Comparison of ENCODE assay signal across 24 mouse cellular contexts in the genomic region with DNA sequence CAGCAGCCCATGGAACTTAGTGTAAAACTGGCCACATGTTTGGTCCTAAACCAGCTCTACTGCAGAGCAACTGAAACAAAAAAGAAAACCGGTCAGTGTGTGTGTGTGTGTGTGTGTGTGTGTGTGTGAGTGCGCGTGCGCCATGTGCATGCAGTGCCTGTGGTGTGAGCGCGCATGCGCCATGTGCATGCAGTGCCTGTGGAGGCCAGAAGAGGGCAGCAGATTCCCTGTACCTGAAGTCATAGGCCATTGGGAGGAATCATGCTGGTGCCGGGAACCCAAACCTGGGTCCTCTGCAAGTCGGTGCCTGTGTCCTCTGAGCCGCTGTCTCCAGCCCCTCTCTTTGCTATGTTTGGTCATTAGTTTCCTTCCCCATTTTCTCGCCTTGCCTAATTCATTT.
DNase-seq lines count a peak whose midpoint lies in the region; ATAC-seq and TF ChIP-seq lines count a peak whose summit lies in the region.
"Had no signal": no experiment of that assay in that cellular context is flagged by ENCODE, and none has a peak within 500 bp of the region (broad histone marks: within the 10 kb centered on the region; RNA-seq: fewer than 3 reads in every experiment).

No protein-coding gene starts in this region.

- no peak overlapping the region for H3K4me2 ChIP-seq in midbrain, postnatal 0 days (ENCODE audit: low read depth, low read length, poor library complexity, severe bottlenecking)
- no peak overlapping the region for H3K4me2 ChIP-seq in midbrain, embryonic 16.5 days (ENCODE audit: low read length)
- H3K4me2 ChIP-seq: limb, embryonic 15.5 days; lung, embryonic 15.5 days; midbrain, embryonic 15.5 days; stomach, embryonic 15.5 days had no signal

- no peak for DNase-seq in layer of hippocampus, adult 2 months (ENCODE audit: low spot score in 2 of 2)
- no peak for DNase-seq in layer of hippocampus, postnatal 14 days (ENCODE audit: low spot score in 2 of 2)
- DNase-seq in midbrain, postnatal 0 days (ENCODE audit: low spot score) = no peak
- peak; percentile 51 for DNase-seq in ZHBTc4 (ENCODE audit: low read depth, low spot score)
- no peak for DNase-seq in retina, embryonic 14.5 days (ENCODE audit: low spot score)
- DNase-seq in urinary bladder, postnatal 14 days (ENCODE audit: low spot score) = no peak
- DNase-seq: adrenal gland, adult 8-10 months; cerebellum, adult 11-12 months; cerebellum, postnatal 14 days; embryo, embryonic 11 days; gastrocnemius, postnatal 14 days; heart, adult 18-20 months; heart, postnatal 36 days; kidney, adult 18-20 months; kidney, postnatal 10 days; right cerebral cortex, postnatal 25 days; thymus, postnatal 14 days had no signal

- no peak for ATAC-seq in midbrain, postnatal 0 days (ENCODE audit: low FRiP score)
- no peak for ATAC-seq in midbrain, embryonic 16.5 days
- ATAC-seq: hindbrain, embryonic 16.5 days; midbrain, embryonic 15.5 days had no signal

- H3K4me3 ChIP-seq in layer of hippocampus, adult 2 months = no peak overlapping the region
- H3K4me3 ChIP-seq in midbrain, postnatal 0 days (ENCODE audit: low read depth, low read length) = no peak overlapping the region
- H3K4me3 ChIP-seq in midbrain, embryonic 16.5 days (ENCODE audit: low read depth, low read length) = no peak overlapping the region
- H3K4me3 ChIP-seq: forebrain, embryonic 10.5 days; limb, embryonic 15.5 days; lung, embryonic 15.5 days; midbrain, embryonic 15.5 days; stomach, embryonic 15.5 days had no signal

- TF ChIP-seq CTCF in layer of hippocampus, adult 2 months (conservative IDR thresholded peaks at IDR 0.05) = peak; percentile 40
- TF ChIP-seq CTCF in midbrain, postnatal 0 days (IDR thresholded peaks at IDR 0.05) = peak; percentile 51

- no peak overlapping the region for H3K9ac ChIP-seq in midbrain, postnatal 0 days (replicated peaks; ENCODE audit: low read length, poor library complexity, severe bottlenecking)
- H3K9ac ChIP-seq in midbrain, embryonic 16.5 days (ENCODE audit: low read depth, low read length) = no peak overlapping the region
- H3K9ac ChIP-seq: limb, embryonic 15.5 days; lung, embryonic 15.5 days; midbrain, embryonic 15.5 days; stomach, embryonic 15.5 days had no signal

- no peaks in the 10 kb centered on the region for H3K27me3 ChIP-seq in midbrain, postnatal 0 days (ENCODE audit: insufficient read depth, low read length)
- no peaks in the 10 kb centered on the region for H3K27me3 ChIP-seq in midbrain, embryonic 16.5 days (ENCODE audit: control insufficient read depth, insufficient read depth, low read depth, low read length)
- H3K27me3 ChIP-seq: lung, embryonic 15.5 days; midbrain, embryonic 15.5 days; stomach, embryonic 15.5 days had no signal

- 97% methylated on average over 11 of the region's 11 CpGs for WGBS in midbrain, postnatal 0 days
- 97% methylated on average over 11 of the region's 11 CpGs for WGBS in midbrain, embryonic 16.5 days

- no peaks in the 10 kb centered on the region; the same call in 1 of the 2 replicates for H3K4me1 ChIP-seq in midbrain, postnatal 0 days (ENCODE audit: insufficient read depth, low read length)
- H3K4me1 ChIP-seq in midbrain, embryonic 16.5 days (ENCODE audit: control insufficient read depth, insufficient read depth, low read length) = 0 out of 2 replicates have a peak, but pooled peaks cover under 1% of the 10 kb centered on the region
- H3K4me1 ChIP-seq: limb, embryonic 15.5 days; lung, embryonic 15.5 days had no signal

- no peaks in the 10 kb centered on the region for H3K9me3 ChIP-seq in midbrain, postnatal 0 days (ENCODE audit: low read length)
- H3K9me3 ChIP-seq in midbrain, embryonic 16.5 days (replicated peaks; ENCODE audit: control insufficient read depth, low read length, poor library complexity, severe bottlenecking) = no peaks in the 10 kb centered on the region
- H3K9me3 ChIP-seq: limb, embryonic 15.5 days; lung, embryonic 15.5 days; midbrain, embryonic 15.5 days; stomach, embryonic 15.5 days had no signal

- H3K36me3 ChIP-seq in midbrain, postnatal 0 days (ENCODE audit: insufficient read depth, low read length) = peaks cover 11% of the 10 kb centered on the region
- peaks cover 8% of the 10 kb centered on the region; the same call in 1 of the 2 replicates for H3K36me3 ChIP-seq in midbrain, embryonic 16.5 days (ENCODE audit: control insufficient read depth, insufficient read depth, low read length)
- H3K36me3 ChIP-seq: lung, embryonic 15.5 days; midbrain, embryonic 15.5 days; stomach, embryonic 15.5 days had no signal

- no peak overlapping the region for H3K27ac ChIP-seq in layer of hippocampus, adult 2 months
- no peak overlapping the region for H3K27ac ChIP-seq in midbrain, postnatal 0 days (ENCODE audit: low read depth, low read length)
- H3K27ac ChIP-seq in midbrain, embryonic 16.5 days (ENCODE audit: low read length) = no peak overlapping the region
- H3K27ac ChIP-seq: forebrain, embryonic 10.5 days; limb, embryonic 15.5 days; lung, embryonic 15.5 days; midbrain, embryonic 15.5 days; stomach, embryonic 15.5 days had no signal
